Mouse (Mus musculus) cortical plate, adult 2 months (tissue): ENCODE measurements around the gene 2700081O15Rik.

Experiments used
- CTCF ChIP-seq: fragments of 200-500 bp; IDR thresholded peaks from 2 replicates; pipeline ENCODE4 v1.5.1; 2011; ENCODE audit warnings: mild to moderate bottlenecking, control low read depth, low read length; ENCODE audit not compliant: insufficient read depth; ENCODE audit errors: extremely low read depth
- POLR2A ChIP-seq: fragments of 200-500 bp; IDR thresholded peaks from 2 replicates; pipeline ENCODE4 v1.6.1; 2011; ENCODE audit warnings: mild to moderate bottlenecking, low read length, control low read depth; ENCODE audit not compliant: insufficient read depth; ENCODE audit errors: extremely low read depth

DNA sequence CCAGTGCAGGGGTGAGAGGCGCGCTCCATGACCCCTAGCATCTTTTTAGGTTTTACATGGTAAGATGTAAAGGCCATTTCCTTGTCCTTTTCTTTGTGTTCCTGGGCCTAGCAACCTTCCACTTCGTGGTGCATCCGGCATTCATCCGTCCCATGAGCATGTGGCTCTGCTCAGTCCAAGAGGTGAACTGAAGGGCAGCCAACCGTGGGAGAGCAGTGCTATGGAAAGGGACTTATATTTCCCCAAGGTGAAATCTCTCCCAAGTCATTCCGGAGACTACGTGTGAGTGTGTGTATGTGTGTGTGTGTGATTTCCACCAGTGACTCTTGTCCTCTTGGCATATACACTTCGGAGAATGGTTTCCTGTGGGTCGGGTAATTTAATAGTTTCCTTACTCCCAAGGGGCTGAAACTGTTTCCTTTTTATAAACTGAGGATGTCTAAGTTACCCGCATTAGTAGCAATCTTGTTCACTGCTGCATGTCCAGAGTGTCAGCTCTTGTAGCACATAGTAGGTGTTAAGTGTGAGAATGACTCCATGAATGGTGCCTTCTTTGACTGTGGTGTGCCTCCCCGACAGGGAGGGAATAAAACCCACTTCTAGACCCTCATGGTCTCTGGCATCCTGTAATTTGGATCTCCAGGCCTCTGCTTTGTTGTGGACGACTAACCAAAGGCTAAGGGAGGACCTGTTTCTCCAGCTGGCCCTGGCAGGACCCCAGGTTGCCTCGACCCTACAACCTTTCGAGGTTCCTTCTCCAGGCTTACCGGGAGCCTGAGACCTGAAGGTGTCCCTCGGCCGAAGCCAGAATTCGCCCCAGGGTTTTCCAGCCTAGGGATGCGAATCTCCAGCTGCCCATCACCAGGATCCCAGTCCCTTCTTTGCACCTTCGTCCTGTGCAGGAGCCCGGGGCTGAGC, 1.2 kb upstream of the 2700081O15Rik start:
- no peak for TF ChIP-seq CTCF
- TF ChIP-seq POLR2A = no peak
